Mouse (Mus musculus) embryonic facial prominence, embryonic 13.5 days (tissue): Measurements from ENCODE around the gene Rasgef1c. TPM values are rescaled to one million over a fixed set of nuclear protein-coding genes. Genes with fewer than 3 reads are reported as not detected.

Source experiments
- ATAC-seq: fragments of 200-750 bp; cut with Nextera tagmentation; 2 replicates; pipeline ENCODE4 v1.8.0; 2017; ENCODE audit warnings: low read depth; ENCODE audit not compliant: insufficient number of reproducible peaks, insufficient read depth, low FRiP score, low TSS enrichment
- H3K27ac ChIP-seq: fragments of 300-500 bp; sonication (generic); 2 replicates; pipeline ENCODE4 v1.5.1; 2015; ENCODE audit warnings: moderate library complexity, mild to moderate bottlenecking, inconsistent platforms
- H3K27me3 ChIP-seq: fragments of 300-500 bp; sonication (generic); 2 replicates; pipeline ENCODE4 v1.6.1; 2015; ENCODE audit warnings: mild to moderate bottlenecking, inconsistent platforms
- H3K36me3 ChIP-seq: fragments of 300-500 bp; sonication (generic); 2 replicates; pipeline ENCODE4 v1.6.1; 2015; ENCODE audit warnings: mild to moderate bottlenecking, inconsistent platforms
- H3K4me1 ChIP-seq: fragments of 300-500 bp; sonication (generic); 2 replicates; pipeline ENCODE4 v1.6.1; 2015; ENCODE audit warnings: inconsistent platforms
- H3K4me2 ChIP-seq: fragments of 300-500 bp; sonication (generic); 2 replicates; pipeline ENCODE4 v1.6.1; 2015; ENCODE audit warnings: moderate library complexity, mild to moderate bottlenecking, inconsistent platforms
- H3K4me3 ChIP-seq: fragments of 300-500 bp; sonication (generic); 2 replicates; pipeline ENCODE4 v1.5.1; 2015; ENCODE audit warnings: mild to moderate bottlenecking, inconsistent platforms
- H3K9ac ChIP-seq: fragments of 300-500 bp; sonication (generic); 2 replicates; pipeline ENCODE4 v1.6.1; 2015; ENCODE audit warnings: mild to moderate bottlenecking, inconsistent platforms
- H3K9me3 ChIP-seq: fragments of 300-500 bp; sonication (generic); 2 replicates; pipeline ENCODE4 v1.6.1; 2016; ENCODE audit warnings: inconsistent platforms
- microRNA-seq: library from miRNA; unstranded; fragments of <30 nt; microRNA quantifications from one replicate; pipeline ENCODE4, GENCODE M21; 2016
- polyA plus RNA-seq: library from polyadenylated mRNA; unstranded; fragments of >200 nt; fragmentation: Nextera tagmentation; extraction: Ambion mirVana; gene quantifications from 2 replicates; pipeline ENCODE4 v1.2.1, GENCODE M21; 2015

The Rasgef1c gene
- polyA plus RNA-seq, 1 experiment from 2014 or later, result 0.24 TPM

- Histone ChIP-seq H3K27me3 (no peaks in the 10 kb centered on the region), H3K27ac (no peak overlapping the region), H3K4me2 (no peak overlapping the region), H3K9ac (no peak overlapping the region), H3K36me3 (no peaks in the 10 kb centered on the region), H3K9me3 (no peaks in the 10 kb centered on the region), H3K4me3 (no peak overlapping the region), H3K4me1 (peaks cover 15% of the 10 kb centered on the region)
- ATAC-seq, result no peak
Measured at GRCm38 (mm10) chr11:50028416-50028815, 126.8 kb downstream of the Rasgef1c start.

Small RNA genes lying within 50 kb of the gene (microRNA-seq; reads per million reads assigned to microRNA genes)
- not detected for gene Gm23492

Other genes with a start within 250 kb of the Rasgef1c start
- not detected in 2 replicates for gene Scgb3a1, start 238.2 kb upstream of the Rasgef1c start, polyA plus RNA-seq
- 69.2 and 70.0 TPM in 2 replicates for gene Cnot6, start 189.1 kb upstream of the Rasgef1c start, polyA plus RNA-seq
- 27.1 and 35.5 TPM in 2 replicates for gene Gfpt2, start 107.7 kb upstream of the Rasgef1c start, polyA plus RNA-seq
- 28.8 and 31.8 TPM in 2 replicates for gene Mapk9, start 55.1 kb upstream of the Rasgef1c start, polyA plus RNA-seq
- 75.4 and 91.9 TPM in 2 replicates for gene Rnf130, start 123.5 kb downstream of the Rasgef1c start, polyA plus RNA-seq
- gene Tbc1d9b, start 229.6 kb downstream of the Rasgef1c start, polyA plus RNA-seq, result 44.9 and 47.8 TPM in 2 replicates